Mouse (Mus musculus) fat pad, adult 2 months (tissue): ENCODE measurements around the gene Cmss1.

ENCODE experiments used
- DNase-seq: peaks from one replicate; pipeline ENCODE4 v3.0.0-alpha.2; 2011; ENCODE audit warnings: low read depth, low spot score; ENCODE audit errors: extremely low read depth

Gene Cmss1

GRCm38 (mm10) chr16:57482264-57482663 is 124.4 kb downstream of the Cmss1 start:
- DNase-seq: no peak

- no peak for DNase-seq
These were observed 126.9 kb downstream of the Cmss1 start for GRCm38 (mm10) chr16:57479776-57480175.

GRCm38 (mm10) chr16:57478451-57478850 is 128.2 kb downstream of the Cmss1 start:
- no peak for DNase-seq

- no peak for DNase-seq
These were observed 133.1 kb downstream of the Cmss1 start for GRCm38 (mm10) chr16:57473415-57474085.

DNA sequence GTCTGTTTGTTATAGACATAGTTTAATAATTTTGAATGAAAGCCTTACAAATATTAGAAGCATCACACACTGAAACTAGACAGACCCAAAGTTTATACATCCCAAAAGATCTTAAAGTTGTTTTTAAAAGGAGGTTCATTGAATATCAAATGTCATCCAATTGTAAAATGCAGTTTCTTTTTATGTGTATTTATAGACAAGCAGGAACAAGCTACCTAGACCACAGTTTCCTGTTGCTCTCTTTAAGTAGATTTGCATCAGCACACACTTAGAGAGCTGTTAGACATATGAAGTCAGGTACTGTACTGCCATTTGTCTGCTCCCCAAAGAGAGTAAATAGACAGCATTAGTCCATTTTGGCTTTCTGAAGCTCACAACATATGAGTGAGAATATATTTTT is 135.6 kb downstream of the Cmss1 start:
- no peak for DNase-seq

- DNase-seq: no peak
These were observed 136.3 kb downstream of the Cmss1 start for GRCm38 (mm10) chr16:57470286-57470830.

DNA sequence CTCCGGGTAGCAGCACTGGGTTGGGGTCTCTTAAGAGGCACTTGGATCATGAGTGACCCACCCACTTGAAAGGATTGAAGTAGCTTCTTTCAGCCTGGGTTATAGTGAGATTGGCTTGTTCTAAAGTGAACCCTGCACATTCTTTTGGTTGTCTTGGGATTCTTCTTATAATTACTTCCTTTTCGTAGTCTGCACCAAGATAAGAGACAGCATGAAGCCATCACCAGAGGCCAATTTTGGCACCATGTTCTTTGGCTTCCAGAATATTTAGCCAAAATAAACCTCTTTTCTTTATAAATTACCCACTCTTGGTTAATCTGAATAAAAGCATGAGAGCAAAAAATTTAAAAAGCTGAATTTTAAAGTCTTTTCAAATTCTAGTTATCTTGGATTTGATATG is 136.8 kb downstream of the Cmss1 start:
- DNase-seq: no peak

DNA sequence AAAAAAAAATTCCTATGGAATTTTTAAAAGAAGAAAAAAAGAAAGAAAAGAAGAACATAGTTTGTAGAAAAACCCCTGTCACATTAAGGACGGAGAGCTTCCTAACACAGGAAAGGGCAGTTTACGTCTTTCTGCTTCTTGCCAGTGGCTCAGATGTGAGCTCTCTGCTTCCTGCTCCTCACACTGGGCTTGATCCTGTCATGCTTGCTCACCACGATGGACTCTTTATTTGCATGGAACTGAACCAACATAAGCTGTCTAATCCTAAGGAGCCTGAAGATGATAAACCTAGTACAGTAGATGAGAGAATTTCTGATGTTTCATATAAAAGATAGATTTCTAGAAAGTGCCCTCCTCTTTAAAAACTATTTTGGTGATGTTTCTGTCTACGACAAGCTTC is 137.4 kb downstream of the Cmss1 start:
- DNase-seq: no peak

GRCm38 (mm10) chr16:57465386-57465913 is 141.2 kb downstream of the Cmss1 start:
- no peak for DNase-seq

GRCm38 (mm10) chr16:57456003-57456402 is 150.7 kb downstream of the Cmss1 start:
- DNase-seq: no peak

DNA sequence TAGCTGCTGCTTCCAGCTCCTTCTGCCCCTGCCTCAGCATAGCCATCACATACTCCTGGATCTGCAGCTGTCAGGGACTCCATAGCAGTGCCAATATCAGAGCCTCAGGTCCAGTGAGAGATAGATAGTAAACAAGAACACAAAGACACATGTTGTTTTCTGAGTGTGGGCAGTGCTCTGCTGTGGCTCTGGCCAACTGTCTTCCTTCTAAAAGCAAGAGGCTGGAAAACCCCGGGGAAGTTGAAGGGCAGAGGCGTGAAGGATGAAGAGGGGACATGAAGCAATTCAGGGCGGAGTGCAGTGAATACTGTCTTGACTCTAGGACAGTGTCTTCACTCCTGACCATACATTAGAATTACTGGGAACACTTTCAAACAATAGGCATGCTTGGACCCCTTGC is 151.1 kb downstream of the Cmss1 start:
- no peak for DNase-seq

DNA sequence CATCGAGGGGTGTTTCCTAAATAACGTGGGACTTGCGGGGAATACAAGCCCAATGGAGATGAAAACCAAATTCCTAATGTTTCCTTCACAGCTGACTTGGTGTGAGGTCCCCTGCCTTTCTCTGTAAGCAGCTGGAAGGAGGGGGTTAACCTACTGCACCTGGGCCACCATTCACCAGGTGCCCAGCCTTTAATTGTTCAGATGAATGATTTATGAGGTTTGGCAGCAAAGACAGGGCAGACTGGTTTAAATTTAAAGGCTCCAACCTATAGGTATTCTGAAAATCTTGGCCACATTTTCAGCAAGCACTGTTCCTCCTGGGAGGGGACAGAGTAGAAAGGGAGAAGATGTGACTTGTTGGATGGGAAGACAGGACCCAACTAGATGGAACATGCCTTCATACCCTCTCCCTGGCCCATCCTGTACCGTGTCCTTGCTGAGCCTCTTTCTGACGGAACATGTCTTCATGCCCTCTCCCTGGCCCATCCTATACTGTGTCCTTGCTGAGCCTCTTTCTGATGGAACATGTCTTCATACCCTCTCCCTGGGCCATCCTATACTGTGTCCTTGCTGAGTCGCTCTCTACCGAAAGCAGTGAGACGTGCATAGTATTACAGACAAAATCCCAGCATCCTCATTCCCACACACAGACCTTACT is 152.4 kb downstream of the Cmss1 start:
- DNase-seq: peak; percentile 69

DNA sequence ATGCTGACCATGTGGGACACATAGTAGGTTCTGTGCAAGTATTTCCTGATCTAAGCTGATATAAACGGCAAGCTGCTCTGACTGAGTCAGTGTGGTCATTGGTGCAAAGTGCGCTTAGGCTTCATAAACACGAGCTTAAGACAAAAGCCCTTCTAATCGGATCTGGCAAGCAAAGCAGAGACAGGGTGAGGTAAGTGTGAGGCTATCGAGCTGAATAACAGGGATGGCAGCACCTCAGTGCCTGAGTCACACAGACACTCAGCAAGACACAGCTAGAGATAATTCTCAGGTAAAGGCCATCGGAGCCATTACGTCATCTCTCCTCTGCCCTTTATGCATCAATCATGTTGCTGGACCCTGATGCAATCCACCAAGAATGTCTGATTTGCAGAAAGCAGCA is 153.7 kb downstream of the Cmss1 start:
- peak; percentile 94 for DNase-seq

DNA sequence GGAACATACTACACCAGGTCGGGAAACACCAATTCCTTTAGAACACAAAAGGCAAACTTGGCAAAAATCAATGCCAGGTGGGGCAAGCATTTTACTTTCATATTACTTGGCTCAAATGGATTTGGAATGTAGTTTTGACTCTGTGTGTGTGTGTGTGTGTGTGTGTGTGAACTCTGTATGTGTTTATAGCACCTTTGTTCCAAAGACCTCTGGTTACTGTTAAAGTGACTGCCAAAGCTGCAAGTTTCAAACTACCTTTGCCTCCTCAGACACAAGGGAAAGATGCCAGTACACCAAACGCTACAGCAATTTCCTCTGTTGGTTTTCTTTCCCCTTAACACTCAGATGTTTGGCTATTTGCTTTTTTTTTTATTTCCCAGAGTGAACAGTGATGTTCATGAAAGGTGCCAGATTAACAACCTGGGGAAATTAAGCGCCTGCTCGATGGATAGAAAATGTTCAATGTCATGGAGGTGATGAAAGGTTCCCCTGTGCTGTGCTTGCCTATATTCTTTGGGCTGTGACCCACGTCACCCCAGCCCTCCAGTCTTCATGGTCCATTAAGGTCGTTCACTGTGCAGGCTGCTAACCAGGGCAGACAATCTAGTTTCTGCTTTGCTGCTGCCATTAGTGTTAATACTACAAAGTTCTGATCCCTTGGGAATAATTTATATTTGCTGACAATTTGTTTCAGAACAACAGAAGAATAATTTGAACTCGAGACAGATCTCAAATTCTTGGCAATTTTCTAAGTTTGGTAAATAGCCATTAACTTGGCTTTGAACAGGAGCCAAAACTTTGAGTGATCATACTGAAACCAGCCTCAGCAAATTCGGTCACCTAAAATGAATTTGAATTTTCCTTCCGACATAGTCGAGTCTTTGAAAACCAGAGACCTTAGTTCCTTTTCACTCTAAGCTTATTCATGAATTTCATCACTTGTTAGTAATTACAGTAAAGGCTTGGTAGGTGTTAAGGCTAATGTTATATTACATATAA is 161.3 kb downstream of the Cmss1 start:
- DNase-seq: no peak

- DNase-seq: no peak
These were observed 165.8 kb downstream of the Cmss1 start for GRCm38 (mm10) chr16:57440706-57441437.

DNA sequence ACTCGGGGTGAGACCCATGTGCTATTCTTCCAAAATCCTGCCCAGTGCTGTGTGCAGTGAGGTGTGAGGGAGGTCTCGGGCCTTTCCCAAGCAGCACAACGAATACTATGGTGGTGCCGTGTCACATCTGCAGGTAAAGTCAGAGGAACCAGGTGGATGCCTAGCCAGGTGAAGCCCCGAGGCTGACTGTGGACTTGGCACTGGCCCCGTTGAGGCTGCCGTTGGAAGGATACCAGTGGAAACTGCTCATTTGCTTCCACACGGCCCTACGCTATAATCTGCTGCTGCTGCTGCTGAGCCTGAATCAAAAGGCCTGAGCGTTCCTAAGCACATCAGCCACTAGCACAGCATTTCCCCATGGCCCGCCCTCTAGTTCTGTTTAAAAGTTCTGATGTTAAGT is 167.5 kb downstream of the Cmss1 start:
- no peak for DNase-seq

DNA sequence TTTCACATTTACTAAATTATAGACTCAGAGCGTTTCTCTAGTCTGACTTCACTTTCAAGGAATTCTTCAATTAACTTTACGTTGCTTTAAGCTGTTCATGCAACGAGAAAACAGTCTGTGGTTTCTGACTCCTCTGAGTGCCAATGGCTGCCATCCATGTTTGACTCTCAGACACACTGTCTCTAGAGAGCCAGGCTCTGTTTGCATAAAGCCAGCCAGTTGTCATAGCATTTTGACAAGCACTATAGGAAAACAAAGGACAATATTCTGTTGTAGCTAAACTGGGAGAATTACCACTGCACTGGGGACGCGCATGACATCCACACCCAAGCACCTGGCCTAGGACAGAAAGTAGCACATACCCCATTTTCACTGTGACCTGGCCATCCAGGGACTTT is 168.4 kb downstream of the Cmss1 start:
- no peak for DNase-seq

DNA sequence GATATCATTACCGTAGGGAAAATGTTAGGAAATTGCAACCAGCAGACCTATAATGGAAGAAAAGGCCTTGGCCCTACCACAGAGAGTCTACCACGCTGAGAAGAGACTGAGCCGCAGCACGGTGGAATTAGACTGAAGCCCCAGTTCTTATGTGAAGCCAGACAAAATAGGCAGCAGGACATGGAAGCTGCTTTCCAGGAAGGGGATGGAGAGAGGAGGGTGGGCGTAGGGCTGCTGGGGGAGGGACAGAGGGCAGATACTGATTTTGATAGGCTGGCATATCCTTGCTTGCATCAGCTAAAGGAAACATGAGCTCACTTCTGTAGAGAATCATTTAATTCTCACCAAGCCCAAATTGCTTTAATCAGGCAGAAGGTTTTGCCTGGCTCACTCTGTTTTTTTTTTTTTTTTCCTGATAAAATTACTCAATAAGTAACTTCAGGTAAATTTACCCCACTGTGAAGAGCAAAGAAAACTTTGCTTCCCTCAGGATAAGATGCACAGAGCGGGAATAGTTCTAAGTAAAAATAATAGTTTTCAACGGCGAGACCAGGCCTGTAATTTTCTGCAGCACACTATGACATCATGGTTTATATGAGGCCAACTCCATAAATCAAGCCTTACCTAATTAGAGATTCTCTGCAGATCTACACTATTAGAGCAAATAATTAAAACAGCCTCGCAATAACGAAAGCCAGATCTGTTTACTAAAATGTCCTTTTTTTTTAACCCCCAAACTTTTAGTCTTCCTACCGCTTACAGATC is 169.0 kb downstream of the Cmss1 start:
- DNase-seq: no peak

GRCm38 (mm10) chr16:57434640-57435039 is 172.0 kb downstream of the Cmss1 start:
- DNase-seq: no peak

- no peak for DNase-seq
These were observed 173.0 kb downstream of the Cmss1 start for GRCm38 (mm10) chr16:57433671-57434070.
